Mouse (Mus musculus) intestine, postnatal 0 days (tissue): ENCODE results near the gene Vps26a. TPM values are rescaled to one million over a fixed set of nuclear protein-coding genes. Genes with fewer than 3 reads are reported as not detected.
A peak's percentile ranks its signal among the peaks of the same experiment; 100 is the strongest.
"Not testable (repeated sequence)": the region's sequence is repeated elsewhere in the genome, so short reads cannot be mapped to it uniquely, and the experiment has no call there.

Experiments used
- ATAC-seq: fragments of 200-750 bp; cut with Nextera tagmentation; 2 replicates; pipeline ENCODE4 v1.8.0; 2017; ENCODE audit warnings: mild to moderate bottlenecking, moderate TSS enrichment, moderate library complexity
- H3K27ac ChIP-seq: fragments of 300-500 bp; sonication (generic); 2 replicates; pipeline ENCODE4 v1.5.1; 2014; ENCODE audit warnings: mild to moderate bottlenecking, low read depth, low read length, moderate library complexity
- H3K27me3 ChIP-seq: fragments of 300-500 bp; sonication (generic); replicated peaks from 2 replicates; pipeline ENCODE4 v1.6.1; 2014; ENCODE audit warnings: low read length, mixed read lengths; ENCODE audit not compliant: control insufficient read depth, insufficient read depth
- H3K36me3 ChIP-seq: fragments of 300-500 bp; sonication (generic); 2 replicates; pipeline ENCODE4 v1.6.1; 2014; ENCODE audit warnings: mild to moderate bottlenecking, moderate library complexity; ENCODE audit not compliant: control insufficient read depth, insufficient read depth
- H3K4me1 ChIP-seq: fragments of 300-500 bp; sonication (generic); replicated peaks from 2 replicates; pipeline ENCODE4 v1.6.1; 2014; ENCODE audit warnings: antibody characterized with exemption, low read length, mixed read lengths; ENCODE audit not compliant: control insufficient read depth, insufficient read depth
- H3K4me2 ChIP-seq: fragments of 300-500 bp; sonication (generic); replicated peaks from 2 replicates; pipeline ENCODE4 v1.6.1; 2014; ENCODE audit warnings: low read depth, mild to moderate bottlenecking, moderate library complexity
- H3K4me3 ChIP-seq: fragments of 300-500 bp; sonication (generic); 2 replicates; pipeline ENCODE4 v1.5.1; 2014; ENCODE audit warnings: low read depth, low read length
- H3K9ac ChIP-seq: fragments of 300-500 bp; sonication (generic); 2 replicates; pipeline ENCODE4 v1.6.1; 2014; ENCODE audit warnings: mild to moderate bottlenecking, low read depth, low read length
- H3K9me3 ChIP-seq: fragments of 300-500 bp; sonication (generic); 2 replicates; pipeline ENCODE4 v1.6.1; 2016; ENCODE audit warnings: mixed run types; ENCODE audit not compliant: control insufficient read depth
- CTCF ChIP-seq: sonication (generic); IDR thresholded peaks from 2 replicates; pipeline ENCODE4 v1.5.1; 2016; ENCODE audit warnings: low read depth, mild to moderate bottlenecking, control low read depth, antibody characterized with exemption, moderate library complexity
- WGBS: fragments of 180-500 bp; shearing (Covaris S2); extraction: QIAGEN DNeasy Blood & Tissue Kit; methylation state at CpG from one replicate; pipeline ENCODE4 v1.1.7; 2014; 5-methylcytosine and 5-hydroxymethylcytosine counted together
- polyA plus RNA-seq: library from polyadenylated mRNA; unstranded; fragments of >200 nt; fragmentation: Nextera tagmentation; extraction: Ambion mirVana; gene quantifications from 2 replicates; pipeline ENCODE4 v1.2.1, GENCODE M21; 2015

Gene Vps26a
- polyA plus RNA-seq, 1 experiment from 2014 or later, result 102 TPM

- Histone ChIP-seq H3K4me2 (no peak overlapping the region), H3K36me3 (peaks cover 30% of the 10 kb centered on the region), H3K9me3 (no peaks in the 10 kb centered on the region), H3K9ac (no peak overlapping the region), H3K27ac (no peak overlapping the region), H3K27me3 (no peaks in the 10 kb centered on the region), H3K4me3 (no peak overlapping the region), H3K4me1 (no peaks in the 10 kb centered on the region)
- TF ChIP-seq CTCF, result no peak
- WGBS, result 88% methylated on average over 4 of the region's 4 CpGs
- ATAC-seq, result no peak
Observed at GRCm38 (mm10) chr10:62469736-62470135, 16.9 kb downstream of the Vps26a start.

GRCm38 (mm10) chr10:62461321-62461720 is 25.3 kb downstream of the Vps26a start:
- TF ChIP-seq CTCF, result no peak
- Histone ChIP-seq H3K4me1 (no peaks in the 10 kb centered on the region), H3K9me3 (no peaks in the 10 kb centered on the region), H3K36me3 (peaks cover 71% of the 10 kb centered on the region), H3K9ac (no peak overlapping the region), H3K4me3 (no peak overlapping the region), H3K27ac (no peak overlapping the region), H3K27me3 (no peaks in the 10 kb centered on the region), H3K4me2 (no peak overlapping the region)
- no peak for ATAC-seq

DNA sequence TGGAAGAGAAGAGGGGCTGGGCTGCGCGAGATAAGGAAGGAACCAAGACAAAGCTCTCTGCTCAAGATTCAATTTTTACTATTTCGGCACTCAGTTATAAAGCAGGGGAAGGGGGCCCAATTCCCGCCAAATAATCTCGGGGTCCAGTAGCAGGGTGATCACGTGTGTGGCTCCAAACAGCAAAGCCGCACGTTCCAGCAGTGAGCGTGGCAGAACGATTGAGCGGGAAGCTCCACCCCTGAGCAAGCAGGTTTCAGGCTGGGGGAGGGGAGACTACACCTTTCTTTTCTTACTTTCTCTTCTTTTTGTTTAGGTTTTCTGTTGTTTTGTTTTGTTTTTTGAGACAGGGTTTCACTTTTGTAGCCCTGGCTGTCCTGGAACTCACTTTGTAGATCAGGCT is 34.6 kb downstream of the Vps26a start:
- H3K4me1 ChIP-seq, H3K9me3 ChIP-seq, H3K27me3 ChIP-seq, ATAC-seq, H3K4me2 ChIP-seq, H3K4me3 ChIP-seq, H3K27ac ChIP-seq, H3K9ac ChIP-seq: not testable (repeated sequence)
- peaks cover 28% of the 10 kb centered on the region for H3K36me3 ChIP-seq
- WGBS, result 65% methylated on average over 11 of the region's 11 CpGs

DNA sequence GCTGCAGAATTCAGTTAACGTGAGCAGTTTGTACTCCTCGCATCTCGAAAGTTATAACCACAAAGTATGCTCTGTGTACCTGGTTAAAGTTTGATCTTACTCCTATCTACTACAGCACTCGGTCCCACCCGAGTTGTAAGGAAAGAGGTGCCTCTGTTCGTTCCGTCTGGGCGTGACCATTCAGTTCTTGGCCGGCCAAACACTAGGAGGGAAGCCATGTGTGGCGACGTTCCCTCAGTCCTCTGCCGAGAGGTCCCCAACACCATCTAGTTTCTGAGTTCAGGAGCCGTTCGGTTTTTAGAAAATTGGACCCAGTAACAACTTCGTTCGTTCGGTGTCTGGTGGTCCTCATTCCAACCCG is 36.3 kb downstream of the Vps26a start:
- Histone ChIP-seq H3K27ac (peak overlapping the region; percentile 75), H3K27me3 (no peaks in the 10 kb centered on the region), H3K9me3 (no peaks in the 10 kb centered on the region), H3K9ac (peak overlapping the region; percentile 88; the same call in 1 of the 2 replicates), H3K4me3 (peak overlapping the region; percentile 81), H3K4me1 (no peaks in the 10 kb centered on the region), H3K4me2 (peak overlapping the region; percentile 62), H3K36me3 (peaks cover 30% of the 10 kb centered on the region)
- ATAC-seq, result peak; percentile 48
- 32% methylated on average over 18 of the region's 18 CpGs for WGBS
- TF ChIP-seq CTCF, result no peak

DNA sequence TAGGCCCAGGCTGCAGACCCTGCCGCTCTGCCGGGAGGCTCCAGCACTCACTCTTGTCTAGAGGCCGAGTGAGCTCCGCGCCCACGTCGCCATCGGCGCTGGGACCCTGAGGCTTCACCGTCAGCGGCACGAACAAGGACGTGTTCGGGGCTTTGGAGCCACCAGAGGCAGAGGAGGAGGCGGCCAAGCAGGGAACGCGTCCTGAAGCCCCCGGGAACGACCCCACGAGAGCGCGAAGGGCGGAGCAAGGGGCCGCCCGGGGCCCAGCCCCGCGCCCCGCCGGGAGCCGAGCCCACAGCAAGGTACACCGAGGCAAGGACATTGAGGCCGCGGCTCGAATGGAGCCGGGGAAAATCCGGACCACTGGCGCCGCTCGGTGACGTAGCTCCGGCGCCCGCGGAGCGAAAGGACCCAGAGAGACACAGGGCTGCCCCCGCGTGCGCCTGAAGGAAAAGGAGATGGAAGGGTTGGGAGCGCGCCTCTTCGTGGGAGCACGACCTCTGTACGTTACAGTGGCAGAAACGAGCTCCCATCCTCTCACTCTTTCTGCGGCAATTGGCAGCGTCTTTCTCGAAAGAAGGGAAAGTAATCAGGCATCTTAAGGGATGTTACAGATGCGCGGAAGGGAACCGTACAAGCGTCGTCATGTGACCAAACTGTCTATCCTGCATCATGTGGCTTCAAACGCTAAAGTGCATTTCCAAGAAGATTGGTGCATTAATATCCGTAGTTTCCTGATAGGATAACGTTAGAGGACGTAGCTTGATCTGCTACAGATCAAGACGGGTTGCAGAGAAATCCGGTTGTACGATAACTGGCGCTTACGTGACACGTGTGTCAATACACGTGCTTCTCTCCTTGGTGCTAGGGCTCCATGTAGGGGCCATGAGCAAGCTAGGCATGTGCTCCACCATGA is 37.0 kb downstream of the Vps26a start, which contains the start of the genes 4930507D05Rik and Supv3l1:
Gene 4930507D05Rik, plus strand, starts transcription at position 126 of the 916 bp plus-strand sequence.
Gene Supv3l1, minus strand, starts transcription at position 375 of the 916 bp plus-strand sequence.
- H3K4me1 ChIP-seq, result no peaks in the 10 kb centered on the region
- peak; percentile 89 for ATAC-seq
- H3K4me3 ChIP-seq, result peak within 1 kb of the TSS; percentile 81
- no peaks in the 10 kb centered on the region for H3K9me3 ChIP-seq
- no peaks in the 10 kb centered on the region for H3K27me3 ChIP-seq
- H3K36me3 ChIP-seq, result peaks cover 30% of the 10 kb centered on the region
- no peak for TF ChIP-seq CTCF
- WGBS, result under 1% methylated on average over 73 of the region's 73 CpGs
- H3K27ac ChIP-seq, result peak within 1 kb of the TSS; percentile 75
- H3K4me2 ChIP-seq, result peak within 1 kb of the TSS; percentile 62
- H3K9ac ChIP-seq, result peak within 1 kb of the TSS; percentile 88

- no peak for ATAC-seq
- TF ChIP-seq CTCF, result no peak
- no peak overlapping the region for H3K4me2 ChIP-seq
- 91% methylated on average over 5 of the region's 5 CpGs for WGBS
- H3K36me3 ChIP-seq, result peaks cover 66% of the 10 kb centered on the region
- H3K9ac ChIP-seq, result no peak overlapping the region
- 0 out of 2 replicates have a peak, but pooled peaks cover 3% of the 10 kb centered on the region for H3K4me1 ChIP-seq
- H3K27ac ChIP-seq, result no peak overlapping the region
- H3K9me3 ChIP-seq, result no peaks in the 10 kb centered on the region
- no peak overlapping the region for H3K4me3 ChIP-seq
- H3K27me3 ChIP-seq, result no peaks in the 10 kb centered on the region
Observed at GRCm38 (mm10) chr10:62430427-62430826, 56.2 kb downstream of the Vps26a start.
